Mouse (Mus musculus): Measurements from ENCODE around the gene Grhl1. TPM values are rescaled to one million over a fixed set of nuclear protein-coding genes. Genes with fewer than 3 reads are reported as not detected.

The Grhl1 gene
- 1 to 10 TPM; 5.0 to 7.9 TPM for polyA plus RNA-seq (2017; shearing (Covaris generic))

DNA sequence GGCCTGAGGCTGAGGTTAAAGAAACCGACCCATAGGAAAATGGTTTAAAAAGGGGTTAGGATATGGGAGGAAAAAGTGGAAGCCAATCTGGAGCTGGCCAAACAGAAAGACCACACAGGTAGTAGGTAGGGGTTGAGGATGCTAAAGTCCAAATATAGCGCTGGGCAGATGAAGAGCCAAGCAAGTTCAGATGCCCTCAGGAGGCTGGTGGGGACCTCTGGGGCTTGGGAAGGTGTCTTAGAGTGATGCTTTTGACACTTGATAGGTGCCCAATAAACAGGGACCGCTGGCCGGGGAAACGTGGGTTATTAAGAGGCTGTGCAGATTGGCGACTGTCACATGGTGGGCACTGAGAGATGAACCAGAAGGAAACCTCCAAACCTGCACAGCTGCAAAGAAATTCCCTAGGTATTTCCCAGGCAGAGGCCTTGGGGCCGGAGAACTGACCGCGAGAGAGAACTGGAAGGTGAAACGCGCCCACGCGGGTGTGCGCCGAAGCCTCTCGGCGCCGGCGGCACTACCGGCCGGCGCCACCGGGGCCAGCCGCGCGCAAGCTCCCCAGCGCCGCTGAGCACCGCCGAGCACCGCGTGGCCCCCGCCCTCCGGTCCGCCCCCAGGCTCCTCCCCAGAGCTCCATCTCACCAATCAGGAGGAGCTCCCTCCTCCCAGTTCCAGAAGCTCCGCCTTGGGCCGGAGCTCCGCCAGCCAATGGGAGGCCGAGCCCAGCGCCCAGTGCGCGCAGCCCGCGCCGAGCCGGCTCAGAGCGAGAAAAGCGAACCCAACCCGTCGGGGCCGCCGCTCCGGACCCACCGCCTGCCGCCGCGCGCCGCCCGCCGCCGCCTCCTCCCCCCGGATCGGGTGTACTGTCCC, at the start of gene Grhl1:
Gene Grhl1 (plus strand): TSS at position 761 of the 870 bp plus-strand sequence.

DNA sequence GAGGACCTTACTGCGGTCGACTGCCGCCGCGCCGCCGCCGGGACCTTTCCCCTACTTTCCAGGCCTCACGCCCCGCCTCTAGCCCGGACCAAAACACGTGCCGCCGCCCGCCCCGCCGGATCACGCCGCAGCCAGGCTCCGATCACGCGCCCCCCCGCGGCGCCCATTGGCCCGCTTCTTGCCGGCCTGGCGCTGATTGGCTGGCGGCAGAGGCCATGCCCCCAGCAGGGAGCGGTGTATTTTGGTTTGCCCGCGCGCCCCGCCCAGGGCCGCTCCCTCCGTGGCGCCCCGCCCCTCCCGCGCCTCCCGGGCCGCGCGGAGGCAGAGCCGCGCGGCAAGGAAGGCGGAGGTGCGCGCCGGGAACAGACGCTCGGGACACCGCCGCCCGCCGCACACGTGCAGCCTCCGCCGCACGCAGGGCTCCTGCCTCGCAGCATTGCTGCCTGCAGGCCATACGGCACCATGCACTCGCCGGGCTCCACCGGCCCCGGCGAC, 79.0 kb downstream of the Grhl1 start, which contains the start of gene Klf11:
Gene Klf11 (plus strand): TSS at position 212 of the 495 bp plus-strand sequence.

Other genes with a start within 250 kb of the Grhl1 start
- gene Taf1b, start 73.9 kb upstream of the Grhl1 start, polyA plus RNA-seq (2017; shearing (Covaris generic)), result 10 to 100 TPM; 62.7 to 69.5 TPM
- 10 to 100 TPM; 11.5 to 12.7 TPM for gene Klf11, start 79.0 kb downstream of the Grhl1 start, polyA plus RNA-seq (2017; shearing (Covaris generic))
- gene Cys1, start 109.5 kb downstream of the Grhl1 start, polyA plus RNA-seq (2017; shearing (Covaris generic)), result under 1 TPM in 1 of 2 experiments, not detected in 1; 0.49 TPM
- 10 to 100 TPM; 57.5 to 83.0 TPM for gene Rrm2, start 136.0 kb downstream of the Grhl1 start, polyA plus RNA-seq (2017; shearing (Covaris generic))

All from activated CD4-positive, CD25-positive, alpha-beta regulatory T cell (primary cell).